Mouse (Mus musculus): Measurements from ENCODE around the gene Sema5b.

The Sema5b gene

GRCm38 (mm10) chr16:35541117-35541641, at the start of gene Sema5b:
TSS of gene Sema5b (plus strand) at chr16:35541145.
- no peak for DNase-seq (ENCODE audit: low read depth)

- no peak for DNase-seq (ENCODE audit: low read depth)
Measured at GRCm38 (mm10) chr16:35500342-35500741, 40.6 kb upstream of the Sema5b start.

GRCm38 (mm10) chr16:35501106-35501760, 39.7 kb upstream of the Sema5b start:
- DNase-seq (ENCODE audit: low read depth): no peak

- DNase-seq (ENCODE audit: low read depth): no peak
Measured at GRCm38 (mm10) chr16:35502456-35502855, 38.5 kb upstream of the Sema5b start.

GRCm38 (mm10) chr16:35504266-35504665, 36.7 kb upstream of the Sema5b start:
- DNase-seq (ENCODE audit: low read depth): no peak

GRCm38 (mm10) chr16:35505786-35506185, 35.2 kb upstream of the Sema5b start:
- DNase-seq (ENCODE audit: low read depth): no peak

GRCm38 (mm10) chr16:35508581-35508980, 32.4 kb upstream of the Sema5b start:
- DNase-seq (ENCODE audit: low read depth): no peak

- DNase-seq (ENCODE audit: low read depth): no peak
Measured at GRCm38 (mm10) chr16:35509331-35510070, 31.4 kb upstream of the Sema5b start.

GRCm38 (mm10) chr16:35515977-35516612, 24.9 kb upstream of the Sema5b start:
- DNase-seq (ENCODE audit: low read depth): no peak

GRCm38 (mm10) chr16:35517976-35518951, 22.7 kb upstream of the Sema5b start:
- DNase-seq (ENCODE audit: low read depth): no peak

- no peak for DNase-seq (ENCODE audit: low read depth)
Measured at GRCm38 (mm10) chr16:35519245-35519644, 21.7 kb upstream of the Sema5b start.

GRCm38 (mm10) chr16:35524200-35524599, 16.7 kb upstream of the Sema5b start:
- DNase-seq (ENCODE audit: low read depth): no peak

GRCm38 (mm10) chr16:35534630-35535029, 6.3 kb upstream of the Sema5b start:
- DNase-seq (ENCODE audit: low read depth): no peak

- DNase-seq (ENCODE audit: low read depth): no peak
Measured at GRCm38 (mm10) chr16:35537651-35538050, 3.3 kb upstream of the Sema5b start.

GRCm38 (mm10) chr16:35539041-35539440, 1.9 kb upstream of the Sema5b start:
- DNase-seq (ENCODE audit: low read depth): no peak

GRCm38 (mm10) chr16:35540333-35541116, 420 bp upstream of the Sema5b start:
- no peak for DNase-seq (ENCODE audit: low read depth)

- DNase-seq (ENCODE audit: low read depth): no peak
Measured at GRCm38 (mm10) chr16:35541661-35542420, 896 bp downstream of the Sema5b start.

- DNase-seq (ENCODE audit: low read depth): no peak
Measured at GRCm38 (mm10) chr16:35542421-35542780, 1.5 kb downstream of the Sema5b start.

- peak; percentile 7 for DNase-seq (ENCODE audit: low read depth)
Measured at GRCm38 (mm10) chr16:35545723-35546122, 4.8 kb downstream of the Sema5b start.

- DNase-seq (ENCODE audit: low read depth): no peak
Measured at GRCm38 (mm10) chr16:35547966-35548365, 7.0 kb downstream of the Sema5b start.

Data from 416B (cell line).